Mouse (Mus musculus): Measurements from ENCODE around the gene Rai1.

The Rai1 gene

DNA sequence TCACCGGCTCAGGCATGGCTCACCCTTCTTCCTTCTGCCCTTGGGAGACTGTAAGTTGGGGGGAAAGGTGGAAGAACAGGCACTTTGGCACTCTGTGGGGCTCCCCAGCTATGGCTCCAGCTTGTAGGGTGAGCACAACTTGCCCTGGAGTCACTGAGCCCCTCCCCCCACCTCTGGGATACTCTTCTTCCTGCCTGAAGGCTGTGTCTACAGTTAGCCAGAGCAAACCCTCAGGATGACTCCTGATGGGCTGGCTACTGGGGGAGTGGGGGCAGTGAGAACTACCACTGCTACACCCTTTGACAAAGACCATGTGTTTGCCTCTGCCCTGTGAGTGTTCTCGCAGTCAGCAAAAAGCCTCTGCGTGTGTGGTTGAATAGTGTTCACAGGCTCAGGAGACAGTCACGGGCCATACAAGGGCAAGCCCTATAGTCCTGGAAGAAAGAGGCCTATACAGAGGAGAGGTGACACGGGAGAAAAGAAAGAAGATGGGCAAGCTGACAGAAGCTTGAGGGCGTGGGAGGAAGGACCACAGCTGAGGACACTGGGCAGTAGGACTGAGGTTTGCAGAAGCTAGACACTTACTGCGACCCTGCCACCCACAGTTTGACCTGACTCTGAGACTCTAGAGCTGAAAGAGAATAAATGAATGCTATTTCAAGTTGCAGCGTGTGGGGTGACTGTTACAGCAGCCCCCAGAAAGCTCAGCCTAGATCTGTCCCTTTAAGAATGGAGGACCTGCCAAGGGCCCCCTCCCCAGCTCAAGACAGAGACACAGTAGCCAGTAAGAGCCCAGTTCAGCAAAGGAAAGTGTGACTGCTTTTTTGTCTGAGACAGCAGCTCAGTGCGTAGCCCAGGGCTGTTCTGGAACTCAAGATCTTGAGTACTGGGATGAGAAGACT, 9.7 kb upstream of the Rai1 start:
- DNase-seq (ENCODE audit: low read depth, low spot score): no peak

DNA sequence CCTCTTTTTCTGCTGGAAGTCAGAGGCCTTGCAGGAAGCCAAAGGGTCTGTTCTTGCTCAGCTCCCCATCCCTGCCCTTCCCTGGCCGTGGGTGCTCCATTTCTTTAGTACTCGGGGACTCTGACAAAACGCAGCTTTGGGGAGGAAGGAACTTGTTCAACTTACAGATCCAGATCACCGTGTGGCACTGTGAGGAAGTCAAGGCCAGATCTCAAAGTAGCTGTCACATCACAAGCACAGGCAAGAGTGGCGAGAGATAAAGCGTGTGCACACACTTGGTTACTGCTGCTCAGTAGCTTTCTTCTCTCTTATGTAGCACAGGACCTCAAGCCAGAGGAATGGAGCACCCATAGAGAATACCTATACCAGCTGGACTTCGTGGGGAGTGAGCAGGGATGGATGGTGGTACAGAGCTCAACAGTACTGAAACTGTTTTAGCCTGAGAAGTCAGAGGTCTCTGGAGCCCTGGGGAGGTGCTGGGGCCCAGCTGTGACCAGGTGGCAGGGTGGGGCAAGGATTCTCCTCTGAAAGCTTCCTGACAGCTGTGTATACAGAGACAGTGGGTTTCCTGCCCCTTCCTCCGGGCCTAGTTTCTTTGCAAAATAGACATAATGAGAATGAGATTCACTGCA, 5.1 kb upstream of the Rai1 start:
- DNase-seq (ENCODE audit: low read depth, low spot score): no peak

- DNase-seq (ENCODE audit: low read depth, low spot score): no peak
These were observed 3.8 kb upstream of the Rai1 start for GRCm38 (mm10) chr11:60100827-60101555.

DNA sequence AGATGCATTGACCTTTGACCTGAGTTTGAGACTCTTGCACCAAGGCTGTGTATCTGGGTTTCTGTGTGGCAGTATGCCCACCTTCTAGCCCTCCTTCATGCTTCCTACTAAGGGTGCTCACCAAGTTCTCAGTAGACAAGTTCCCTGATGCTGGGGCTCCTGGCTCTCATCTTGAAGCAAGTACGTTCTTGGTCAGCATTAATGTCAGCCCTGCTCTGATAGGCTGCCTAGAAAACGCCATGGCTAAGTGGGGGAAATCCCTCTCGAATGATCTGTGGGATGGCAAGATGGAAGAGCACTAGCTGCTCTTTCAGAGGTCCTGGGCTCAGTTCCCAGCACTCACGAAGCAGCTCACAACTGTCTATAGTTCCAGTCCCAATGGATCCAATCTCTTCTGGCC, 2.8 kb upstream of the Rai1 start:
- DNase-seq (ENCODE audit: low read depth, low spot score): no peak

GRCm38 (mm10) chr11:60102664-60103063, 2.1 kb upstream of the Rai1 start:
- no peak for DNase-seq (ENCODE audit: low read depth, low spot score)

GRCm38 (mm10) chr11:60103567-60103966, 1.2 kb upstream of the Rai1 start:
- no peak for DNase-seq (ENCODE audit: low read depth, low spot score)

DNA sequence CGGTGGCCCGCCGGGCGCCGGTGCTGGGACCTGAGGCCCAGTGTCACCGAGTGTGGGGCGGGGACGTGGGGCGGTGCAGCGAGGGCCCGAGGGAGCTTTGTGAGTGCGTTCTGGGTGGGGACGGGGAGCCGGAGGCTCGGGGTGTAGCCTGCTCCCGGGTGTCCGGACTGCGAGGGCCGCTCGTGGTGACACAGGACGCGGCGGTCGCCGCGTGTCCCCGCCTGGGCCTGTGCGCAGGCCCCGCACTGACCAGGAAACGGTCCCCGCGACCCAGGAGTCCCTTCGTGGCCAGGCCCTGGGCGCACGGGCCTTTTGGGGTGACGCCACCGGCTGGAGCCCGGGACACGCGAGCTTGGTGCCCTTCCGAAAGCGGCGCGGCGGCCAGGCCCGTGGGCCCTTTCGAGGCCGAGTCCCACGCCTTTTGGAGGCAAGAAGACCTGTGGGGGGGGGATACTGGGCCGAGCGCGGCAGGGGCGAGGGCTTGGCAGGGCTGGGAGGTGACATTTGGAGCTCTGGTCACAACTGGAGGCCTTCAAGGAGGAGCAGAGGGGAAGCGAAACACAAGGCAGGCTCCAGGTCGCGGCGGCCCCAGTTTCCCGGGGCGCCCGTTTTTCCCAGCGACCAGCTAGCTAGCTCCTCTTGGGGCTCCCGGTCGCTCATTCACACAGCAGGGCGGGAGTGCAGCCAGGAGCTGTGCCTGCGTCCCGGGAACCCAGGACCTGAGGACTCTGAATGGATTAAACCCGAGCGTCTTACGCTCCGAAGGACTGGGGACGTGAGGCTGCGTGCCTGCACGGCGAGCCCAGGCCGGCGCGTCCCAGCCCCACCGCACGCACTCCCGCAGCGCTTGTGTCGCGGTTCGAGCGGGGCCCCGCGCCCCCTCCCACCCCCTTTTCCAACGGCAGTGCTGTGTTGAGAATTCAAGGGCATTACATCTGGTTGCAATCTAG, 1.1 kb downstream of the Rai1 start:
- DNase-seq (ENCODE audit: low read depth, low spot score): no peak

GRCm38 (mm10) chr11:60106543-60107110, 1.8 kb downstream of the Rai1 start:
- DNase-seq (ENCODE audit: low read depth, low spot score): no peak

- DNase-seq (ENCODE audit: low read depth, low spot score): no peak
These were observed 2.6 kb downstream of the Rai1 start for GRCm38 (mm10) chr11:60107449-60107848.

- DNase-seq (ENCODE audit: low read depth, low spot score): no peak
These were observed 3.9 kb downstream of the Rai1 start for GRCm38 (mm10) chr11:60108631-60109172.

GRCm38 (mm10) chr11:60110386-60110785, 5.6 kb downstream of the Rai1 start:
- no peak for DNase-seq (ENCODE audit: low read depth, low spot score)

DNA sequence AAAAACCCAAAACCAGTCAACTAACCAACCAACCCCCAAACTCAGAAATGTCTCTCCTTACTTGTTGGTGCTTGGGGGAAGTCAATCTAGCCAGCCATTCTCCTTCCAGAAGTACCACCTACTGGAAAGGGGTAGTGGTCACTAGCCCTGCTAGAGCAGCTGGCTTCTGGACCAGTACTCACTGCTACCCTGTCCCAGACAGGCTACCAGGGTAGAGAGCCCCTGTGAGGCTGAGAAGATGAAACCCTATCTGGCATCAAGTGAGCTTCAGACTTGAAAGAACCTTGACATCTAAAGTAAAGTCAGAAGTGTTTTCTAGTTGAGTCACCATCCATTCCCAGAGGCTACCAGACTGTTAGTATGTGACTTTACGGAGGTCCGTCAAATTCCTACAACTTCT, 6.8 kb downstream of the Rai1 start:
- DNase-seq (ENCODE audit: low read depth, low spot score): no peak

GRCm38 (mm10) chr11:60113624-60114023, 8.8 kb downstream of the Rai1 start:
- DNase-seq (ENCODE audit: low read depth, low spot score): no peak

DNA sequence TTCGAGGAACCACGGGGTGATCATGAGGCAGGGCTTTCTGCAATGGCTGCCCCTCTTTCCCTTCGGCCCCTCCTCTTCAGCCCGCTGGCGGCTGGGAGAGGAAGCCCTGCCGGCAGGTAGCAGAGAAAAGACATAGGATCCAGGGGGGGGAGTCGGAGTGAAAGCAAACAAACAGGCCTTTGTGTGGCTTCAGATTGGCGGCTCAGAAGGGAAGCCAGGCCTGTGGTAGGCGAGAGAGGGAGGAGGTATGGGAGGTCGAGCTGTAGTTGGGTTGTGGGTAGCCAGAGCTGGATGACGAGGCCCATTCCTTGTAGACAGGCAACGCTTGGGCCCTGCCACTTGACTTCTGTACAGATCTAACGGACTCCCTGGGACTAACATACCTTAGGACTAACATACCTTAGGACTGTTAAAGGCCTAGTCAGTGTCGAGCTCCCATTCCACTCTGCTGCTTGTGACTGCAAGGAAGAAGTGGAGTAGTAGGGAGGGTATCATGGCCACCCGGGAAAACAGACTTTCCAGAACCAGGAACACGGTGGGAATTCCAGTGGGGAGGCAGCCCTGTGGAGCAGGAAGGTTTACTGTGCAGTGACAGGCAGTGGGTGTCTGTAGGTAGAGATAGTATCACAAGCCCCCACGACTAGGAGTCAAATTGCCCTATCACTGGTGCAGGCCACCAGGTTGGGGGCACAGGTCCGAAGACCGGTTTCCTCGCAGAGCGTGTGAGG, 9.6 kb downstream of the Rai1 start:
- DNase-seq (ENCODE audit: low read depth, low spot score): no peak

DNA sequence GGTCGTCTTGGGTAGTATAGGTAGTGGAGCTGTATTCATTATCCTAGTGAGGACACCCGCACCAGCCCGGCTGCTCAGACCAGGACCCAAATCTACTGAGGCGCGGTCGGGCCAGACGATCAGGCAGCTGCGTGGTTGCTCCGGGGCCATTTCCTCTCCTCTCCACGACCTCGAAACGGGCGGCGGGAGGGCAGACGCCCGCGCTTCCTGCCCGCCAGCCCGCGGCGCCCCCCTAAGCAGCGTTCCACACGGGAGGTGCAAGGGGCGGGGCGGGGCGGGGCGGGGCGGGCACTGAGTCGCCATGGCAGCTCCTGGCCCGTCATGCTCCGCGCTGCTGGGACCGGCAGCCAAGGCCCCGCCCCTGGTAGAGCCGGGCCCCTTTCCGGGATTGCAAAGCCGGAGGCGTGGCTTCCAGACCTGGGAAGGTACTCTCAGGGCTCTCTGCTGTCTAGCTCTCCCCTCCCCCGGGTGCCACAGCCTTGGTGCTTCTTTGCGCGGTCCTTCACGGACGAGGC, 10.3 kb downstream of the Rai1 start:
- DNase-seq (ENCODE audit: low read depth, low spot score): no peak

DNA sequence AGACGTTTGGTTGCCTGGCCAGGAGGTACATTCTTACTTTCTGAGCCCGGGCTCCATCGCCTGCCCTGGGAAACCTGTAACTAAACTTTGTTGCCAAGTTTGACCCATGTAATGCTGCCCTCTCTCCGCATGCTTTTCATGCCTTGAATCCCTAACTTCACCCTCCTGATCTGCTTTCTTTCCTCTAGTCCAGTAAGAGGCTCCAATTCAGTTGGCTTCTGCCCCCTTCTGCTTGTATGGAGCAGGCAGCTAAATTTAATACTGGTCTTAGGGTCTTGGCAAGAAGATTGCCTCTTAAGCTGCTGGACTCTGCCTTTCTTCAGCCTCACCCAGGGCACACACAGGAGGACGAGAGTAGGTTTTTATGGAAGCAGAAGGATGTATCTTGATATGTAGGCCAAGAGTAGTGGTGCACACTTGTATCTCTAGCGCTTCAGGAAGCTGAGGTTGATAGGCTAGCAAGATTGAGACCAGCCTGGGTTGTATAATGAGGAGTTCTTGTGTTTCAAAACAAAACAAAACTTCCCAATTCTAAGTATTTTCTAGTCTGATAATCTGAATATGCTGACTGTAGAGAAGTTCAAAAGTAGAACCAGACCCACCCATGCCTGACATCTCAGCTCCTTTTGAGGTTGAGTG, 10.9 kb downstream of the Rai1 start:
- no peak for DNase-seq (ENCODE audit: low read depth, low spot score)

GRCm38 (mm10) chr11:60120586-60121262, 15.9 kb downstream of the Rai1 start:
- no peak for DNase-seq (ENCODE audit: low read depth, low spot score)

GRCm38 (mm10) chr11:60122611-60123010, 17.8 kb downstream of the Rai1 start:
- DNase-seq (ENCODE audit: low read depth, low spot score): no peak

- DNase-seq (ENCODE audit: low read depth, low spot score): no peak
These were observed 22.2 kb downstream of the Rai1 start for GRCm38 (mm10) chr11:60127048-60127447.

Measured in brain, embryonic 18.5 days (tissue).